Mouse (Mus musculus): ENCODE results near the gene Rpl18a. TPM values are rescaled to one million over a fixed set of nuclear protein-coding genes. Genes with fewer than 3 reads are reported as not detected.
A peak's percentile ranks its signal among the peaks of the same experiment; 100 is the strongest.

Gene Rpl18a
- polyA plus RNA-seq, 1 experiment from 2014 or later = 2,490 TPM

- H3K4me1 ChIP-seq (ENCODE audit: insufficient read depth) = peaks cover 4% of the 10 kb centered on the region; the same call in 1 of the 2 replicates
- 16% methylated on average over 4 of the region's 4 CpGs for WGBS (ENCODE audit: insufficient replicate concordance)
- no peak overlapping the region for H3K4me3 ChIP-seq (ENCODE audit: low read depth, low read length)
- no peaks in the 10 kb centered on the region for H3K9me3 ChIP-seq (ENCODE audit: low read length)
- H3K9ac ChIP-seq (replicated peaks) = no peak overlapping the region
- no peak overlapping the region for H3K4me2 ChIP-seq (ENCODE audit: low read depth, low read length)
- TF ChIP-seq EP300 (IDR thresholded peaks at IDR 0.05; ENCODE audit: low read depth) (no peak), CTCF (IDR thresholded peaks at IDR 0.05; ENCODE audit: low read depth) (no peak)
- DNase-seq = no peak
- ATAC-seq = no peak
- no peak overlapping the region for H3K27ac ChIP-seq (ENCODE audit: low read depth)
- no peaks in the 10 kb centered on the region for H3K27me3 ChIP-seq (ENCODE audit: insufficient read depth, low read length)
- no peaks in the 10 kb centered on the region for H3K36me3 ChIP-seq (replicated peaks; ENCODE audit: insufficient read depth, low read length)
Observed at GRCm38 (mm10) chr8:70880126-70880525, 17.1 kb downstream of the Rpl18a start.

- WGBS (ENCODE audit: insufficient replicate concordance) = 69% methylated on average over 4 of the region's 4 CpGs
- Histone ChIP-seq H3K27me3 (ENCODE audit: insufficient read depth, low read length) (no peaks in the 10 kb centered on the region), H3K9ac (replicated peaks) (no peak overlapping the region), H3K36me3 (replicated peaks; ENCODE audit: insufficient read depth, low read length) (no peaks in the 10 kb centered on the region), H3K4me2 (ENCODE audit: low read depth, low read length) (no peak overlapping the region), H3K4me1 (ENCODE audit: insufficient read depth) (no peaks in the 10 kb centered on the region), H3K9me3 (ENCODE audit: low read length) (no peaks in the 10 kb centered on the region), H3K27ac (ENCODE audit: low read depth) (no peak overlapping the region), H3K4me3 (ENCODE audit: low read depth, low read length) (no peak overlapping the region)
- no peak for TF ChIP-seq EP300 (IDR thresholded peaks at IDR 0.05; ENCODE audit: low read depth)
- TF ChIP-seq CTCF (IDR thresholded peaks at IDR 0.05; ENCODE audit: low read depth) = no peak
- DNase-seq (no peak), ATAC-seq (no peak)
Observed at GRCm38 (mm10) chr8:70879500-70879899, 17.7 kb downstream of the Rpl18a start.

- DNase-seq = no peak
- ATAC-seq = no peak
- no peak overlapping the region for H3K4me2 ChIP-seq (ENCODE audit: low read depth, low read length)
- no peak overlapping the region for H3K9ac ChIP-seq (replicated peaks)
- H3K4me3 ChIP-seq (ENCODE audit: low read depth, low read length) = no peak overlapping the region
- TF ChIP-seq EP300 (IDR thresholded peaks at IDR 0.05; ENCODE audit: low read depth) = no peak
- TF ChIP-seq CTCF (IDR thresholded peaks at IDR 0.05; ENCODE audit: low read depth) = no peak
- H3K27me3 ChIP-seq (ENCODE audit: insufficient read depth, low read length) = no peaks in the 10 kb centered on the region
- 54% methylated on average over 2 of the region's 2 CpGs for WGBS (ENCODE audit: insufficient replicate concordance)
- H3K9me3 ChIP-seq (ENCODE audit: low read length) = no peaks in the 10 kb centered on the region
- no peaks in the 10 kb centered on the region for H3K36me3 ChIP-seq (replicated peaks; ENCODE audit: insufficient read depth, low read length)
- no peaks in the 10 kb centered on the region for H3K4me1 ChIP-seq (ENCODE audit: insufficient read depth)
- no peak overlapping the region for H3K27ac ChIP-seq (ENCODE audit: low read depth)
Observed at GRCm38 (mm10) chr8:70878178-70878577, 19.0 kb downstream of the Rpl18a start.

- Histone ChIP-seq H3K4me1 (ENCODE audit: insufficient read depth) (peaks cover 7% of the 10 kb centered on the region), H3K9me3 (ENCODE audit: low read length) (no peaks in the 10 kb centered on the region), H3K27ac (ENCODE audit: low read depth) (no peak overlapping the region), H3K9ac (replicated peaks) (no peak overlapping the region), H3K27me3 (ENCODE audit: insufficient read depth, low read length) (no peaks in the 10 kb centered on the region), H3K4me2 (ENCODE audit: low read depth, low read length) (no peak overlapping the region), H3K36me3 (replicated peaks; ENCODE audit: insufficient read depth, low read length) (no peaks in the 10 kb centered on the region), H3K4me3 (ENCODE audit: low read depth, low read length) (no peak overlapping the region)
- ATAC-seq = no peak
- DNase-seq = no peak
- TF ChIP-seq CTCF (IDR thresholded peaks at IDR 0.05; ENCODE audit: low read depth) (no peak), EP300 (IDR thresholded peaks at IDR 0.05; ENCODE audit: low read depth) (no peak)
- 55% methylated on average over 4 of the region's 4 CpGs for WGBS (ENCODE audit: insufficient replicate concordance)
Observed at GRCm38 (mm10) chr8:70876382-70876781, 20.8 kb downstream of the Rpl18a start.

GRCm38 (mm10) chr8:70874441-70874840 lies 22.8 kb downstream of the Rpl18a start:
- H3K36me3 ChIP-seq (replicated peaks; ENCODE audit: insufficient read depth, low read length) = no peaks in the 10 kb centered on the region
- TF ChIP-seq EP300 (IDR thresholded peaks at IDR 0.05; ENCODE audit: low read depth) = no peak
- TF ChIP-seq CTCF (IDR thresholded peaks at IDR 0.05; ENCODE audit: low read depth) = no peak
- no peak overlapping the region for H3K27ac ChIP-seq (ENCODE audit: low read depth)
- H3K4me1 ChIP-seq (ENCODE audit: insufficient read depth) = peaks cover 7% of the 10 kb centered on the region
- H3K9me3 ChIP-seq (ENCODE audit: low read length) = no peaks in the 10 kb centered on the region
- no peak overlapping the region for H3K9ac ChIP-seq (replicated peaks)
- H3K27me3 ChIP-seq (ENCODE audit: insufficient read depth, low read length) = no peaks in the 10 kb centered on the region
- ATAC-seq = no peak
- H3K4me3 ChIP-seq (ENCODE audit: low read depth, low read length) = no peak overlapping the region
- 86% methylated on average over 13 of the region's 13 CpGs for WGBS (ENCODE audit: insufficient replicate concordance)
- no peak overlapping the region for H3K4me2 ChIP-seq (ENCODE audit: low read depth, low read length)
- DNase-seq = no peak

GRCm38 (mm10) chr8:70873364-70873985 lies 23.7 kb downstream of the Rpl18a start, which contains the start of gene Ccdc124:
Gene Ccdc124, minus strand, starts transcription at chr8:70873935.
- DNase-seq (peak; percentile 97), ATAC-seq (peak; percentile 94)
- Histone ChIP-seq H3K27me3 (ENCODE audit: insufficient read depth, low read length) (no peaks in the 10 kb centered on the region), H3K4me2 (ENCODE audit: low read depth, low read length) (peak within 1 kb of the TSS; percentile 98), H3K9ac (replicated peaks) (peak within 1 kb of the TSS; percentile 73), H3K9me3 (ENCODE audit: low read length) (no peaks in the 10 kb centered on the region), H3K36me3 (replicated peaks; ENCODE audit: insufficient read depth, low read length) (no peaks in the 10 kb centered on the region; the same call in 1 of the 2 replicates), H3K4me3 (ENCODE audit: low read depth, low read length) (peak within 1 kb of the TSS; percentile 62), H3K4me1 (ENCODE audit: insufficient read depth) (peaks cover 16% of the 10 kb centered on the region), H3K27ac (ENCODE audit: low read depth) (peak within 1 kb of the TSS; percentile 58)
- 2% methylated on average over 46 of the region's 46 CpGs for WGBS (ENCODE audit: insufficient replicate concordance)
- peak; percentile 60; the same call in 1 of the 2 replicates for TF ChIP-seq EP300 (IDR thresholded peaks at IDR 0.05; ENCODE audit: low read depth)
- peak; percentile 99 for TF ChIP-seq CTCF (IDR thresholded peaks at IDR 0.05; ENCODE audit: low read depth)

Data from liver, postnatal 0 days (tissue).